Mouse (Mus musculus) adrenal gland, postnatal 0 days (tissue): ENCODE results near the gene Caap1. TPM values are rescaled to one million over a fixed set of nuclear protein-coding genes. Genes with fewer than 3 reads are reported as not detected.

Experiments used
- polyA plus RNA-seq: library from polyadenylated mRNA; unstranded; fragments of >200 nt; fragmentation: Nextera tagmentation; extraction: Ambion mirVana; gene quantifications from 2 replicates; pipeline ENCODE4 v1.2.1, GENCODE M21; 2015

Gene Caap1
- polyA plus RNA-seq = 15.0 and 16.1 TPM in 2 replicates

GRCm38 (mm10) chr4:94556265-94557054, at the start of gene Caap1, which contains the start of gene Gm10306:
Gene Caap1, minus strand, starts transcription at chr4:94556796.
Gene Gm10306, plus strand, starts transcription at chr4:94556546.

DNA sequence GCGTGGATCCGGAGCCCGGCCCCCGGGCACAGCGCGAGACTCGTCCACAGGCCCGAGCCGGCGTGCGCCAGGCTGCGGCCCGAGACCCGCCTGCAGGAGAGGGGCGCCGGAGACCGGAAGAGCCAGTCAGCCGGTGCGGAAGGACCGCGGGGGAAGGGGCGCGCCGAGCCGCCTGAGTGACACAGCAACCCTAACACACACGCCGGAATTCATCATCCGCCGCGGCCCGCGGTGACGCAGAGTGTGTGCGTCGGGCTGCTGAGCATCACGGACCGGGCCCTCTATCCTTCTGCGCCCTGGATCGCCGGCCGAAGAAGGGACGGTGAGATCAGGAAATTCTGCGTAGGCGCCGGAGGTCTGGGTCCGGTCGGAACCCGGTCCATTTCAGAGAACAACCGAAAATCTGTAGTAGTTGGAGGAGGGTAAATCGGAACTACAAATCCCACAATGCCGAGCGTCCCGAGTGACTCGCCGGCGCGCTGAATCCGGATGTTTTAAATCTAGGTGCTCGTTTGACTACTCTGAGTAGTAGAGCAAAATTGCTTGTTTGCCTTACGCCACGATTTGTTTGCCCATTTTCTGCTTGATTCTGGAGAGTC, 46.5 kb upstream of the Caap1 start, which contains the start of gene Plaa:
Plaa (minus strand) TSS at position 214 of the 599 bp plus-strand sequence.

Other genes starting within 250 kb of the Caap1 start
- gene Gm10306, start 250 bp downstream of the Caap1 start, polyA plus RNA-seq = 0.51 TPM in 1 of 2 replicates, not detected in the other
- gene Plaa, start 46.4 kb upstream of the Caap1 start, polyA plus RNA-seq = 40.4 and 53.2 TPM in 2 replicates
- gene Ift74, start 57.7 kb upstream of the Caap1 start, polyA plus RNA-seq = 41.0 and 42.6 TPM in 2 replicates
- gene Lrrc19, start 93.3 kb upstream of the Caap1 start, polyA plus RNA-seq = 0.37 and 0.44 TPM in 2 replicates
- gene Tek, start 182.5 kb upstream of the Caap1 start, polyA plus RNA-seq = 11.9 and 20.8 TPM in 2 replicates